Mouse (Mus musculus): ENCODE data around the gene Cnpy2. TPM values are rescaled to one million over a fixed set of nuclear protein-coding genes. Genes with fewer than 3 reads are reported as not detected.
"Not testable (repeated sequence)": the region's sequence is repeated elsewhere in the genome, so short reads cannot be mapped to it uniquely, and the experiment has no call there.

Cnpy2 gene
- polyA plus RNA-seq, 1 experiment from 2014 or later, result 308 TPM

DNA sequence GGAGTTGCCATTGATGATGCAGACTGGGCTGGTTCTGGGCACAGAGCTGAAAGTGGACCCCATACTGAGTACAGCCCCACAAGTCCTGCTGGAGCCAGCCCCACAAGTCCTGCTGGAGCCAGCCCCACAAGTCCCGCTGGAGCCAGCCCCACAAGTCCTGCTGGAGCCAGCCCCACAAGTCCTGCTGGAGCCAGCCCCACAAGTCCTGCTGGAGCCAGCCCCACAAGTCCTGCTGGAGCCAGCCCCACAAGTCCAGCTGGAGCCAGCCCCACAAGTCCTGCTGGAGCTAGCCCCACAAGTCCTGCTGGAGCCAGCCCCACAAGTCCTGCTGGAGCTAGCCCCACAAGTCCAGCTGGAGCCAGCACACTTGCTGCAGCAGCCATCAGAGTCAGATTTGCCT, 31.7 kb upstream of the Cnpy2 start:
- not testable (repeated sequence) for H3K27me3 ChIP-seq (replicated peaks; ENCODE audit: control insufficient read depth, insufficient read depth, low read length); ATAC-seq (replicated peaks; ENCODE audit: low FRiP score, low TSS enrichment, low read depth); H3K9ac ChIP-seq (ENCODE audit: low read length); H3K4me1 ChIP-seq (replicated peaks; ENCODE audit: control insufficient read depth, insufficient read depth, low read length); H3K4me3 ChIP-seq (ENCODE audit: low read depth, low read length); H3K9me3 ChIP-seq (ENCODE audit: control insufficient read depth, low read length); H3K4me2 ChIP-seq (ENCODE audit: low read length); H3K27ac ChIP-seq (ENCODE audit: low read depth); DNase-seq (ENCODE audit: low spot score)
- 90% methylated on average over 1 of the region's 1 CpGs for WGBS
- peaks cover 15% of the 10 kb centered on the region for H3K36me3 ChIP-seq (ENCODE audit: control insufficient read depth, insufficient read depth, low read length)

- peaks cover 9% of the 10 kb centered on the region for H3K36me3 ChIP-seq (ENCODE audit: control insufficient read depth, insufficient read depth, low read length)
- H3K27ac ChIP-seq (ENCODE audit: low read depth), result 0 out of 2 replicates have a peak overlapping the region, but pooled peaks have one; percentile 9
- ATAC-seq (replicated peaks; ENCODE audit: low FRiP score, low TSS enrichment, low read depth), result no peak
- H3K4me2 ChIP-seq (ENCODE audit: low read length), result no peak overlapping the region
- H3K9ac ChIP-seq (ENCODE audit: low read length), result no peak overlapping the region
- no peak overlapping the region for H3K4me3 ChIP-seq (ENCODE audit: low read depth, low read length)
- H3K4me1 ChIP-seq (replicated peaks; ENCODE audit: control insufficient read depth, insufficient read depth, low read length), result 0 out of 2 replicates have a peak, but pooled peaks cover 11% of the 10 kb centered on the region
- no peaks in the 10 kb centered on the region for H3K27me3 ChIP-seq (replicated peaks; ENCODE audit: control insufficient read depth, insufficient read depth, low read length)
- no peaks in the 10 kb centered on the region for H3K9me3 ChIP-seq (ENCODE audit: control insufficient read depth, low read length)
- no peak for DNase-seq (ENCODE audit: low spot score)
- WGBS, result 73% methylated on average over 13 of the region's 13 CpGs
Measured at GRCm38 (mm10) chr10:128296370-128297090, 25.7 kb upstream of the Cnpy2 start.

GRCm38 (mm10) chr10:128297221-128297620, 25.0 kb upstream of the Cnpy2 start:
- H3K4me1 ChIP-seq (replicated peaks; ENCODE audit: control insufficient read depth, insufficient read depth, low read length), result peaks cover 13% of the 10 kb centered on the region
- no peak overlapping the region for H3K4me2 ChIP-seq (ENCODE audit: low read length)
- ATAC-seq (replicated peaks; ENCODE audit: low FRiP score, low TSS enrichment, low read depth) (no peak), DNase-seq (ENCODE audit: low spot score) (peak; percentile 53)
- H3K27ac ChIP-seq (ENCODE audit: low read depth), result peak overlapping the region; percentile 64
- H3K9ac ChIP-seq (ENCODE audit: low read length), result no peak overlapping the region
- peaks cover 2% of the 10 kb centered on the region; the same call in 1 of the 2 replicates for H3K36me3 ChIP-seq (ENCODE audit: control insufficient read depth, insufficient read depth, low read length)
- no peaks in the 10 kb centered on the region for H3K27me3 ChIP-seq (replicated peaks; ENCODE audit: control insufficient read depth, insufficient read depth, low read length)
- H3K4me3 ChIP-seq (ENCODE audit: low read depth, low read length), result no peak overlapping the region
- 59% methylated on average over 4 of the region's 4 CpGs for WGBS
- H3K9me3 ChIP-seq (ENCODE audit: control insufficient read depth, low read length), result no peaks in the 10 kb centered on the region

DNA sequence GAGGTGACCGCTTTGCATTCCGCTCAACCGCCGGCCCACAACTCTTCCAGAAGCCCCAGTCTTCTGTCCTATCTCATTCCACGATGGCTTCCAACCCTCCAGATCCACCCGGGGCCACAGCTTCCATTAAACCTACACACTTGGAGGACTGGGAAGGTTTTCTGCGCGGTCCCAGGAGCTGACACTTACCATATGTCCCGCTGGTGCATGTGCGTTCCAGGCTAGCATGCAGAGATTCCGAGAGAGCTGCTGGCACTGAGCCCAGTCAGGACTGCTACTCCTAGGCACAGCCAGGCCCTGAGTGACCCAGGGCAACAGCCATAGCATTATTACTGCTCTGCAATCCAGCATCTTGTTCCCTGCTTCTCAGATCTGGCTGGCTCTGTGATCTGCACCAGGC, 24.6 kb upstream of the Cnpy2 start:
- Histone ChIP-seq H3K27ac (ENCODE audit: low read depth) (peak overlapping the region; percentile 64), H3K4me1 (replicated peaks; ENCODE audit: control insufficient read depth, insufficient read depth, low read length) (peaks cover 16% of the 10 kb centered on the region), H3K9ac (ENCODE audit: low read length) (no peak overlapping the region), H3K36me3 (ENCODE audit: control insufficient read depth, insufficient read depth, low read length) (no peaks in the 10 kb centered on the region), H3K4me2 (ENCODE audit: low read length) (no peak overlapping the region), H3K4me3 (ENCODE audit: low read depth, low read length) (no peak overlapping the region), H3K9me3 (ENCODE audit: control insufficient read depth, low read length) (no peaks in the 10 kb centered on the region), H3K27me3 (replicated peaks; ENCODE audit: control insufficient read depth, insufficient read depth, low read length) (no peaks in the 10 kb centered on the region)
- WGBS, result 55% methylated on average over 11 of the region's 11 CpGs
- ATAC-seq (replicated peaks; ENCODE audit: low FRiP score, low TSS enrichment, low read depth) (peak; percentile 56), DNase-seq (ENCODE audit: low spot score) (peak; percentile 70)

DNA sequence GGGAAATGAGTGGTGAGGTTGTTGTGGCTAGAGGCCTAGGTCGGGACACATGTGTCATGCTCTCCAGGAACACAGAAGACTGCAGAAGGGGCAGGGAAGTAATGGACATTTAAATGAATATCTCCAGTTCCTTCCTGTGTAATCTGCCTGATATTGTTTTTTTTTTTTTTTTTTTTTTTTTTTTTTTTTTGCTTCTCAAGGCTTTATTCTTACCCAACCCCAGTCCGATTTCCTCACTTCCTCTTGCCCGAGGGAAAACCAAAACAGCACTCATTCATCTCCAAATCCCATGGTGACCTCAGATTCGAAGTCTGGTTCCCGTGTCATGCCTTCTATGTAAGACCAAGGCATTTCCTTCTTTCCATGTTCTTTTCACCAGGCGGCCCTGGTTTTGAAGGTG, 24.0 kb upstream of the Cnpy2 start:
- Histone ChIP-seq H3K27me3 (replicated peaks; ENCODE audit: control insufficient read depth, insufficient read depth, low read length) (no peaks in the 10 kb centered on the region), H3K4me3 (ENCODE audit: low read depth, low read length) (no peak overlapping the region), H3K9ac (ENCODE audit: low read length) (no peak overlapping the region), H3K27ac (ENCODE audit: low read depth) (no peak overlapping the region), H3K4me2 (ENCODE audit: low read length) (no peak overlapping the region), H3K9me3 (ENCODE audit: control insufficient read depth, low read length) (no peaks in the 10 kb centered on the region), H3K36me3 (ENCODE audit: control insufficient read depth, insufficient read depth, low read length) (no peaks in the 10 kb centered on the region), H3K4me1 (replicated peaks; ENCODE audit: control insufficient read depth, insufficient read depth, low read length) (peaks cover 16% of the 10 kb centered on the region)
- WGBS, result 63% methylated on average over 6 of the region's 6 CpGs
- ATAC-seq (replicated peaks; ENCODE audit: low FRiP score, low TSS enrichment, low read depth) (no peak), DNase-seq (ENCODE audit: low spot score) (no peak)

DNA sequence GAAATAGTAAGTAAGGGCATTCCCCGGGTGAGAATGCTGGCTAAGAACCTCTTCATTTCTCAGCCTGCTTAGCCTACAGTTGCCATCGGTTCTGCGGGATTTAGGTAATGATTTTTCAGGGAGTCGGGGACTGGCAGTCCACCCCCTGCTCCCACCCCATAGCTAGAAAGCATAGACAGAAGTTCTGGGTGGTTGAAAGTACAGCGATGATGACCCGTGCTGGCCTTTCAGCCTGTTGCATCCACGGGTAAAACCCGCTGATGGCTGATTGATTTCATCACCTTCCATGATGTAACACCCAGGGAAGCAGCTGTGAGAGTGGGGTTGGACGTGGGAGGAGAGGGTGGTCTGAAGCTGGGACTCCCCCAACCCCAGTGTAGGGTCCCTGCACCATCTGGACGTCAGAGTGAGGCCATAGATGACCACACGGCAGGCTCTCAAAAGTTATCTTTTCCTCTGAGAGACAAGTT, 23.5 kb upstream of the Cnpy2 start, which contains the start of gene Il23a:
Il23a (minus strand) TSS at position 51 of the 470 bp plus-strand sequence.
- no peaks in the 10 kb centered on the region for H3K9me3 ChIP-seq (ENCODE audit: control insufficient read depth, low read length)
- no peak within 1 kb of the TSS for H3K4me3 ChIP-seq (ENCODE audit: low read depth, low read length)
- DNase-seq (ENCODE audit: low spot score) (no peak), ATAC-seq (replicated peaks; ENCODE audit: low FRiP score, low TSS enrichment, low read depth) (no peak)
- WGBS, result 76% methylated on average over 11 of the region's 11 CpGs
- H3K9ac ChIP-seq (ENCODE audit: low read length), result no peak within 1 kb of the TSS
- no peaks in the 10 kb centered on the region for H3K27me3 ChIP-seq (replicated peaks; ENCODE audit: control insufficient read depth, insufficient read depth, low read length)
- H3K4me2 ChIP-seq (ENCODE audit: low read length), result no peak within 1 kb of the TSS
- H3K4me1 ChIP-seq (replicated peaks; ENCODE audit: control insufficient read depth, insufficient read depth, low read length), result peaks cover 17% of the 10 kb centered on the region
- H3K27ac ChIP-seq (ENCODE audit: low read depth), result peak within 1 kb of the TSS; percentile 64
- H3K36me3 ChIP-seq (ENCODE audit: control insufficient read depth, insufficient read depth, low read length), result no peaks in the 10 kb centered on the region

GRCm38 (mm10) chr10:128302357-128302756, 19.9 kb upstream of the Cnpy2 start:
- Histone ChIP-seq H3K9me3 (ENCODE audit: control insufficient read depth, low read length) (no peaks in the 10 kb centered on the region), H3K36me3 (ENCODE audit: control insufficient read depth, insufficient read depth, low read length) (peaks cover 14% of the 10 kb centered on the region; the same call in 1 of the 2 replicates), H3K4me2 (ENCODE audit: low read length) (peak overlapping the region; percentile 86), H3K4me3 (ENCODE audit: low read depth, low read length) (peak overlapping the region; percentile 63), H3K27ac (ENCODE audit: low read depth) (peak overlapping the region; percentile 85), H3K9ac (ENCODE audit: low read length) (peak overlapping the region; percentile 91), H3K4me1 (replicated peaks; ENCODE audit: control insufficient read depth, insufficient read depth, low read length) (peaks cover 20% of the 10 kb centered on the region), H3K27me3 (replicated peaks; ENCODE audit: control insufficient read depth, insufficient read depth, low read length) (no peaks in the 10 kb centered on the region)
- 34% methylated on average over 3 of the region's 3 CpGs for WGBS
- DNase-seq (ENCODE audit: low spot score), result peak; percentile 51
- ATAC-seq (replicated peaks; ENCODE audit: low FRiP score, low TSS enrichment, low read depth), result no peak

DNA sequence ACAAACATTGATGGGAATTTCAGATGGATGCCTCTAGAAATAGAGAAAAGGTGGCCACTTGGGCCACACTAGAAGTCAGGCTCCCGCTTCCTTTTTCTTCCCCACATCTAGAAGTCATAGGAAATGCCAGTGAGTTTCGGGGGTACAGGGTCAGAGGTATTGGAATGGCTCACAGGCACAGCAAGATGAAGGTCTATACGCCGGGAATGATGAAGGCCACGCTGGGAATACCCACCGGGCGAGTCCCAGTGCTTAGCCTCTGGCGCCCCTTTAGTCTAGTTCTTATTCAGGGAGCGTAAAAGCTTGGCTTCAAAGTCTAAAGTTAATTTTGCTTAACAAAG, 19.5 kb upstream of the Cnpy2 start:
- H3K4me3 ChIP-seq (ENCODE audit: low read depth, low read length), result peak overlapping the region; percentile 63
- no peak for DNase-seq (ENCODE audit: low spot score)
- H3K4me2 ChIP-seq (ENCODE audit: low read length), result peak overlapping the region; percentile 86
- H3K36me3 ChIP-seq (ENCODE audit: control insufficient read depth, insufficient read depth, low read length), result peaks cover 14% of the 10 kb centered on the region; the same call in 1 of the 2 replicates
- H3K4me1 ChIP-seq (replicated peaks; ENCODE audit: control insufficient read depth, insufficient read depth, low read length), result peaks cover 16% of the 10 kb centered on the region
- peak; percentile 40 for ATAC-seq (replicated peaks; ENCODE audit: low FRiP score, low TSS enrichment, low read depth)
- H3K27me3 ChIP-seq (replicated peaks; ENCODE audit: control insufficient read depth, insufficient read depth, low read length), result no peaks in the 10 kb centered on the region
- H3K9me3 ChIP-seq (ENCODE audit: control insufficient read depth, low read length), result no peaks in the 10 kb centered on the region
- peak overlapping the region; percentile 85 for H3K27ac ChIP-seq (ENCODE audit: low read depth)
- H3K9ac ChIP-seq (ENCODE audit: low read length), result peak overlapping the region; percentile 91
- WGBS, result under 1% methylated on average over 9 of the region's 9 CpGs

Data from intestine, embryonic 14.5 days (tissue).